Mouse (Mus musculus): ENCODE results near the gene Zfyve27.

DNA sequence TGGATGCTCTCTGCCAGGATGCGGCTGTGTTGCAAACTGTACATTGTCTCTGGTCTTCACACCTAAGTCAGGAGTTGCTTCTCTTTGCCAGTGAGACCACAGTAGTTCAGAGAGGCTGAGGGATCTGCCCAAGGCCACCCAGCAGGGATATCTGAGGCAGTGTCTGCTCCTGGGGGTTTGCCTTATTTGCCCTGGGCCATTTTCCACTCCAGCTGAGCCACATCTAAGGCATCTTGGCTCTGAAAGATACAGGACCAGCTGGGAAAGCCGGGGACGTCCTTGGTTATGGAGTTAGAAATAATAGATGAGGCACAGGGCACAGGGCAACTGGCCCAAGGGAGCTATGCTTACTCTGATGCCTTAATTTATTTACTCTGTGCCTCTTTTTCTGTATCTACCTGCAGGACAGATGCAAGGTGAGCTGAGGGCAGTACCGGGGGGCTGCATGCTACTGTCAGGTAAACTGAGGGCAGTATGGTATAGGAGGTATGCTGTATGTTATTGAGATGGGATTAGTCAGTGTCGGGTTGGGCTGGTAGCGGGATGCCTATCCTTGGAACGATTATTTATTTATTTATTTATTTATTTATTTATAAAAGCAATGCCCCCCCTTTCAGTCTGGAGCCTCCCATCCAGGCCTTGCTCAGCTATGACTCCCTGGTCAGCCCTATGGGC lies 53.1 kb downstream of the Zfyve27 start:
- TF ChIP-seq CTCF (IDR thresholded peaks at IDR 0.05) = no peak
- TF ChIP-seq EP300 (IDR thresholded peaks at IDR 0.05) = no peak
